Mouse (Mus musculus) cortical plate, adult 2 months (tissue): ENCODE data around the gene Tmc8. TPM values are rescaled to one million over a fixed set of nuclear protein-coding genes. Genes with fewer than 3 reads are reported as not detected.
"Not testable (repeated sequence)": the region's sequence is repeated elsewhere in the genome, so short reads cannot be mapped to it uniquely, and the experiment has no call there.

Experiments
- H3K27ac ChIP-seq: fragments of 200-500 bp; 2 replicates; pipeline ENCODE4 v1.5.1; 2012; ENCODE audit warnings: low read length, control low read depth, inconsistent platforms; ENCODE audit not compliant: insufficient read depth
- H3K4me1 ChIP-seq: fragments of 200-500 bp; 2 replicates; pipeline ENCODE4 v1.6.1; 2011; ENCODE audit warnings: low read length; ENCODE audit not compliant: control insufficient read depth, insufficient read depth
- H3K4me3 ChIP-seq: fragments of 200-500 bp; 2 replicates; pipeline ENCODE4 v1.5.1; 2011; ENCODE audit warnings: mild to moderate bottlenecking, low read length, control low read depth; ENCODE audit not compliant: insufficient read depth
- CTCF ChIP-seq: fragments of 200-500 bp; IDR thresholded peaks from 2 replicates; pipeline ENCODE4 v1.5.1; 2011; ENCODE audit warnings: mild to moderate bottlenecking, control low read depth, low read length; ENCODE audit not compliant: insufficient read depth; ENCODE audit errors: extremely low read depth
- POLR2A ChIP-seq: fragments of 200-500 bp; IDR thresholded peaks from 2 replicates; pipeline ENCODE4 v1.6.1; 2011; ENCODE audit warnings: mild to moderate bottlenecking, low read length, control low read depth; ENCODE audit not compliant: insufficient read depth; ENCODE audit errors: extremely low read depth
- polyA plus RNA-seq: library from polyadenylated mRNA; depleted of rRNA; stranded (reverse); fragments of >200 nt; gene quantifications from 2 replicates; pipeline ENCODE4 v1.2.3, GENCODE M21; 2012

Gene Tmc8
- polyA plus RNA-seq, 1 experiment: 0.54 TPM

DNA sequence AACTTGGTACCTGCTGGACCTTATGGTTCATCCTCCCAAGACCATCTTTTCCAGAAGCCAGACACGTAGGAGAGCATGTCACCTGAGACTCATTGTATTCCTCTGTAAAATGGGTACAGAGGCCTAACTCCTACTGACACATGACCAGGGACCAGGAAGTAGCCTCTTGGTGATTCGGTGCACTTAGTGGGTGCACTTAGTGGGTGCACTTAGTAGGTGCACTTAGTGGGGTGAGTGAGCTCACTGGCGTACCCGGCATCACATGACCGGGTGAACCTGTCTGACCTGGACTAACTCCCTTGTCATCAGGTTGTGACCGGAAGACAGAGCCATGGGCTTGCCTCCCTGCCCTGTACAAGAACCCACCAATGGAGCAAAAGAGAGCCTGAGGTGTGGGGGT, 24.9 kb downstream of the Tmc8 start:
- no peak for TF ChIP-seq CTCF
- TF ChIP-seq POLR2A: no peak
- Histone ChIP-seq H3K4me3 (no peak overlapping the region), H3K27ac (no peak overlapping the region), H3K4me1 (no peaks in the 10 kb centered on the region)

DNA sequence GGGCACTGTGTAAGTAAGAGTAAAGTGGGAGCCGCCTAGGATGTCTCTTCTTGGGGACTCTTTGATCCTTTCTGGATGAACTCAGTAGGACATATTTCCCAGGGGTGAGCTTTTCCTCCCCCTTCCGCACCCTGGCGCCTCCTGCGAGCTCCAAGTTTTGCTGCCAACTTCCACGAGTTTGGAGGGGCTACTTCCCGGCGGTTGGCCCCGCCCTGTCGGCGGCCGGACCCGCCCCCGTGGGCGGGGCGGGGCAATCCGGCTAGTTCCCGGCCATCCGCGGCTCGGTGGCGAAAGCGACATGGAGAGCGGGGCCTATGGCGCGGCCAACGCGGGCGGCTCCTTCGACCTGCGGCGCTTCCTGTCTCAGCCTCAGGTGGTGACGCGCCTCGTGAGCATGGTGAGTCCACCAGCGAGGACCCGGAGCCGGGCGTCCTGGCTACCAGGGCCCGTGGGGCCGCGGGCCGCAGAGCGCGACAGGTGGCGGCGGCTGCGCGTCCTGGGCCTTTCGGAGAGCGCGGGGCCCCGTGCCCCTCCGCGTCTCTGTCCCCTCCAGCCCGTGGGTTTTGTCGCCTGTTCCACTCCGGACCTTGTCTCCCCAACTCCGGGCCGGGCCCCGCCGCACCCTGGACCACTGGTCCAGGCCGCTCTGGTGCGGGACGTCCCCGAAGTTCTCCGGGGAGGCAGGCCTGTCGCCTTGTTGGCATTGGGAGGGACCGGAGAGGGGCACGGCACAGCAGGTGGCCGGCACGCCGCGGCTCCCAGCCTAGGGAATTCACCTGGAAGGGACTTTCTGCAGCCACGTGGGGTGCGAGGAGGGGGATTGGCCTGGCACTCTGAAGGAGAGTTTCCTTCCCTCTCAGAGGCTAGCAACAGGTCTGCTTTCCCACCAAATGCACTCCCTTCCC, 27.8 kb downstream of the Tmc8 start, which contains the start of the genes Gm20708 and Syngr2:
Gm20708 (plus strand) TSS at position 262 of the 905 bp plus-strand sequence.
Syngr2 (plus strand) TSS at position 262 of the 905 bp plus-strand sequence.
- H3K4me3 ChIP-seq: peak within 1 kb of the TSS; percentile 55
- peak within 1 kb of the TSS; percentile 9; the same call in 1 of the 2 replicates for H3K27ac ChIP-seq
- H3K4me1 ChIP-seq: no peaks in the 10 kb centered on the region
- no peak for TF ChIP-seq CTCF
- no peak for TF ChIP-seq POLR2A

DNA sequence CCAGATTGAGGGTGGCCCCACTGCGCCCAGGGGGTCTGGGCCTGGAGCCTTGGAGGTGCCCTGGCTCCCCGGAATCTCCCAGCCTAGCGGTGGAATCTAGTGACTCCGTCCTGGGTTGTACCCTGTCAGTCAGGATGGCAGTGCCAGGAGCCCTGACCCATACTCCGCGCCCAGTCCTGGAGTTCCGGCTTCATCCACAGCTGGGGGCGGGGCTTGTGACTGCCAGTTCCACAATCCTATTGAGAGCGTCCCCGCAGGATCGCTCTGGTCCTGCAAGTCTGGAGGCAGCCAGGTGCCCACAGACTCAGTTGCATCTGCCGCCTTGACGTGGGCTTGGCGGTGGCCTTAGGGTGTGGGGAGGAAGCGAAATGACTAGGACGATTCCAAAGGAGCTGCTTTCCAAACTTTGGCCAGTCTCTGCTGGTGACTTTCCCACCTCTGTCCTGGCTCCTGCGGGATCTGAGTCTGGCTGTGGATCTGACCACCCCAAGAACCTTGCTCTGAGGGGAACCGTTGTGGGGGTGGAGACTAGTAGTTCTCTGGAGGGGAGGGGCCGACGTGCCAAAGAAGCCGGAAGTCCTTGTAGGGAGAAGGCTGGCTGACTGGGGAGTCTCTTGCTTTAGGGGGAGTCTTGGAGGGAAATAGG, 28.6 kb downstream of the Tmc8 start:
- H3K27ac ChIP-seq: peak overlapping the region; percentile 9; the same call in 1 of the 2 replicates
- peak overlapping the region; percentile 55 for H3K4me3 ChIP-seq

DNA sequence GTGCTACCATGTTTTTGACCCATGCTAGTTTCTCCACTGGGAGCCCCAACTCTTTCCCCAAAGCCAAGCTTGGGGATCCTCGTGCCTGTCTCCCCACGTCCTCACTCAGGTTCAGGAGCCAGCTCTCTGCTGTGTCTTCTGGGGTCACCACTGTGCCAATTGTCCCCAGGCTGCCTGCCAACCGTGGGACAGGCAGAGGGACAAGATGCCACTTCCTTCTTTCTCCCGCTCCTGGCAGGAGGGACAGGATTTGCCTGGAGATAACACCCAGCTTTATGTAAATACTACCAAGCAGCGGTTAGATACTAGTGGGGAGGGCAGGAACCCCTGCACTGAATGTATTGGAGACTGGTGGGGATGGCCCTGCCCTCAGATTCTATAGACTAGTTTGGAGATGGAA, 32.0 kb downstream of the Tmc8 start:
- Histone ChIP-seq H3K27ac (no peak overlapping the region), H3K4me1 (peaks cover 2% of the 10 kb centered on the region; the same call in 1 of the 2 replicates), H3K4me3 (no peak overlapping the region)
- TF ChIP-seq POLR2A (no peak), CTCF (no peak)

More for the DNA sequence above, 28.6 kb downstream of the Tmc8 start:
- TF ChIP-seq POLR2A (no peak), CTCF (peak; percentile 42)
- H3K4me1 ChIP-seq: no peaks in the 10 kb centered on the region

DNA sequence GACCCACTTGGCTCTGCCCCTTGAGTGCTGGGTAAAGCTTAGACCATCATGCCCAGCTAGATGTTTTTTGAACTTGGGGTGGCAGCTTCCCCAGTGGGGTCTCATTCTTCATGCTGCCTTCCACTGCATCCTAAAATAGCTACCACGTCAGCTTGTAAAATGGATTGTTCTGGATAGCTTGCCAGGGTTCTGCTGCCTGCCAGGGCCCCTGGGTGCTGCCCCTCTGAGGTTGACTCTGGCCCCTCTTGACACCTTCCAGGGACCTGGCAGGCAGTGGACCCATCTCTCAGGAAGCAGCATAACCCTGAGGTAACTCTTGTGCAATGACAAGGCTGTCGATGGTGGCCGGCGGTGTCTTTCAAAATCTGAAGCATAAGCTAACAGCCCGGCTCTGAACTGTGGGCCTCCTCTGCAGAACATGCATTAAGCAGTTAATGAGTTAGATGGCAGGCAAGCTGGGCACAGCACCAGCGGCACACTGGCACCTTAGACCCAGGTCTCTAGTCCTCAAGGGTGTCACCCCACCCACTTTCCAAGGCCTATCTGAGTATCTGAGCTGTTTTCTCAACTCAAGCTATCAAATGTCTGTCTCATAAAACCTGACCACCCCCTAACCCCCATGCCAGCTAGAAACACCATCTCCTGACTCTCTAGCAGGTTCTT, 33.0 kb downstream of the Tmc8 start:
- Histone ChIP-seq H3K27ac (no peak overlapping the region), H3K4me1 (peaks cover 2% of the 10 kb centered on the region; the same call in 1 of the 2 replicates), H3K4me3 (no peak overlapping the region)
- TF ChIP-seq CTCF (no peak), POLR2A (no peak)

DNA sequence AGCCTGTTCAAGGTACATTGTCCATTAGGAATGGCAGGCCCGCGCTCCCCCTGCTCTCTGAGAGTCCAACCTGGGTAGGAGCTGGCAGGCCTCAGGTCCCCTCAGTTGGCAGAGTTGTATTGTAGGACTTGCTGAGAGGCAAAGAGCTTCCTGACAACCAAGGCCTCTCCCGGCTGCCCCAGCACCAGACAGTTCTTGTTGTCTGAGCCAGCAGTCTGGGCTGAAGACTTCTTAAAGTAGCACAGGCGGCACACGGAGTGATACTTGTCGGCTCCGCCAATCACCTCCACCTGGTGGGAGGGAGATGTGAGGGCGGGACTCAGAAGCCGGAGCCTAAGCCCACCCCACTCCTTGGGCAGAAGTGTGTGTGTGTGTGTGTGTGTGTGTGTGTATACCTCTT, 34.0 kb downstream of the Tmc8 start:
- H3K4me1 ChIP-seq, H3K4me3 ChIP-seq, H3K27ac ChIP-seq: not testable (repeated sequence)

DNA sequence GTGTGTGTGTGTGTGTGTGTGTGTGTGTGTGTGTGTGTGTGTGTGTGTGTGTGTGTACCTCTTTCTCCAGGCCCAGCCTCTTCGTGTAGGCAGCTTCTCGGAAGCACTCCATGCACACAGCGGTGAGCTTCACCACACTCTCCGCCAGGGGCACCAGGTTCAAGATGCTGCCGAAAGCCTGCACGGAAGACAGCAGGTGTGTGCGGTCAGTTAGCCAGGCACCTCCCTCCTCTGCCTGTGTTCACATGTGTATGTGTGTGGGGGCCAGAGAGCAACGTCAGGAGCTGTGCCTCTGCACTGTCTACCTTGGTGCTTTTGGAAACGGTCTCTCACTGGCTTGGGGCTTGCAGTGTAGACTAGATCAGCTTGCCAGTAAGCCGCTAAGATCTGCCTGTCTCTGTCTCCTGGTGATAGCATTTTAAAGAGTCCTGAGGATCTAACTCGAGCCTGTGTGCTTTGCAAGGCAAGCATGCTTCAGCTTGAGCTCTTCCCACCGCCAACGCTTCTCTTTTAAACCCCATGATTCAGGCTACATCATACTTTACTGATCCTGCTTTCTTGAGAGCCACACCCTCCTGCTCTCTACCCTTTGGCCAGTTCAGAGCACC, 34.6 kb downstream of the Tmc8 start:
- Histone ChIP-seq H3K4me1 (peaks cover 2% of the 10 kb centered on the region; the same call in 1 of the 2 replicates), H3K27ac (no peak overlapping the region), H3K4me3 (no peak overlapping the region)
- TF ChIP-seq POLR2A (0 out of 2 replicates have a peak, but pooled peaks have one; percentile 11), CTCF (no peak)

DNA sequence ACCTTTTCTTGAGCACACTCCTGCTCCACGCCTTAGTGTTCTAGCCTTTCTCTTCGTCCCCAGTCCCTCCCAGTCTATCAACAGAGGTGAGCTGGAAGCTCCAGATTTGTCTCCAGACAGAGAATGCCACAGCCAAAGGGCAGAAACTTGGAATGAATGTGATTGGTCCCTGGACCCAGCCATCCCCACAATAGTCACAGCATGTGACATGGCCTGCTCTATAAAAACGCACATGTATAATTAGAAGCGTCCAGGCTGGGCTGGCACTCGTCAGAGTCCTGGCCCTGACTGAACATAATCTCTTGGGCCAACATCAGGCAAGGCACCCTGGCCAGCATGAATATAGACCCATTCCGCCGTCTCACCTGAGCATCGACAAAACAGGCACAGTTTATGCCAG, 37.2 kb downstream of the Tmc8 start:
- TF ChIP-seq CTCF (no peak), POLR2A (no peak)
- H3K27ac ChIP-seq: no peak overlapping the region
- H3K4me1 ChIP-seq: peaks cover 2% of the 10 kb centered on the region; the same call in 1 of the 2 replicates
- H3K4me3 ChIP-seq: no peak overlapping the region

DNA sequence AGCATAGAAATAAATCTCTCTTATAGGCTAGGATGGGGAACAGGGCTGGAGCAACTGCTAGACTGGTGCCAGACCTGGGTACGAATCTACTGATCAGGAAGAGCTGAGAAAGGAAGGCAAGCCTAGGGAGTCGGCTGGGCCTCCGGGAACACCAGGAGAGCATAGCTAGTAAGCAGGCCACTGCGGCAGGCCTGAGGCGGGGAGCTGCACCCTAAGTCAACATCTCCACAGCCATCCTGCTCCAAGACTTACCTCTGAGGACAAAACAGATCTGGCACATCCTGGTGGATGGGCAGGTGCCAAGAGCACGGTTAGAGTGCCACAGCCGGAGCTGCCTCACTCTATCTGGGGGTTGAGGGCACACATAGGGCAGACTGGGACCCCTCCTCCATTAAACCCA, 38.3 kb downstream of the Tmc8 start:
- H3K4me1 ChIP-seq: peaks cover 2% of the 10 kb centered on the region; the same call in 1 of the 2 replicates
- TF ChIP-seq CTCF (no peak), POLR2A (no peak)
- H3K27ac ChIP-seq: no peak overlapping the region
- no peak overlapping the region for H3K4me3 ChIP-seq
